Mouse (Mus musculus): ENCODE measurements around the gene Pacs2.
A peak's percentile ranks its signal among the peaks of the same experiment; 100 is the strongest.

DNA sequence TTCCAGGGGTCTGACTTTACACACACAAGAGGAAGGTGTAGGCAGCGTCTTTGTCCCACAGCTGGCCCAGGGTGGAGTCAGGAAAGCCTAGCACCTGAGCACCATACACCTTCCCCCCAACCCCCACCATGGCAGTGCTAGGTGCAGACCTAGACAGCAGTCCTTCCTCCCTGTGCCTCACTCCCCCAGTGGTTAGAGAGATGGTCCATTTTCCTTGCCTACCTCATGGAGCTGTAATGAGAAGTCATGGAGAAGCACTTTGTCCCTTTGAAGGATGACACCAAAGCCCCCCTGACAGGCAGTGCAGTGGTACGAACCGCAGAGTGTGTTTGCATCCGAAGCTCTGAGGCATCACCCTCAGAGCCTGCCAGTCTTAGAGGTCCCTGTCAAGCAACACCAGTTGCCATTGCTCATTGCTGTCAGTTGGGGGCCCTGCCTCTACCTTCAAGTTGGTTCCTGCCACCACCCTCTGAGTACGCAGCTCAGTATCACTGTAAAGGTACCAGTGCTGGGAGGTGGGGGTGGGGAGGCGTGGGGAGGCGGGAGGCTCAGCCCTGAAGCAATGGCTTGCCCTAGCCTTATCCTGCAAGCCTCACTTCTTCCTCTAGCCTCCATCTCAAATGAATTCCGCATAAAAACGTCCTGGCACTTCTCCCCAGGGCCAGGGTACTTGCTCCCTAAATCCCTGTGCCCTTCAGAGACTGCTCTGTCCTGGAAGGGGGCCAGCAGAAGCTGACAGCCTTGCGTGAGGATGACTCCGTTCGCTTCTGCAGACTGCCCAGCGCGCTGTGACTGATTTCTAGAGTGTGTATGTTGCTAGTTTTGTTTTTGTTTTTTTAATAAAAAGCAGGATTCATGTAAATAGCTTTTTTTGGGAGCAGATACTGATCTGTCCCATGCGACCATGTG, 59.4 kb downstream of the Pacs2 start:
- TF ChIP-seq MYOG (IDR thresholded peaks at IDR 0.05; ENCODE audit: control insufficient read depth in 1 of 3, insufficient read depth in 1 of 3, insufficient read length in 2 of 3, low read depth in 2 of 3): no peak
- no peak for TF ChIP-seq POLR2A (IDR thresholded peaks at IDR 0.05; ENCODE audit: insufficient read length, low read depth)
- TF ChIP-seq POLR2AphosphoS2 (IDR thresholded peaks at IDR 0.05; ENCODE audit: insufficient read length, low read depth): peak; percentile 17
- no peak for TF ChIP-seq CEBPB (IDR thresholded peaks at IDR 0.05; ENCODE audit: insufficient read depth, poor library complexity, severe bottlenecking)
- TF ChIP-seq MAX (IDR thresholded peaks at IDR 0.05; ENCODE audit: low read depth): no peak
- no peak for TF ChIP-seq TCF3 (IDR thresholded peaks at IDR 0.05; ENCODE audit: insufficient read length, low read depth)
- TF ChIP-seq USF1 (IDR thresholded peaks at IDR 0.05; ENCODE audit: low read depth): no peak
